Mouse (Mus musculus): ENCODE data around the gene Pycr2. TPM values are rescaled to one million over a fixed set of nuclear protein-coding genes. Genes with fewer than 3 reads are reported as not detected.

Gene Pycr2
- polyA plus RNA-seq, 1 experiment from 2014 or later, result 73.6 TPM

DNA sequence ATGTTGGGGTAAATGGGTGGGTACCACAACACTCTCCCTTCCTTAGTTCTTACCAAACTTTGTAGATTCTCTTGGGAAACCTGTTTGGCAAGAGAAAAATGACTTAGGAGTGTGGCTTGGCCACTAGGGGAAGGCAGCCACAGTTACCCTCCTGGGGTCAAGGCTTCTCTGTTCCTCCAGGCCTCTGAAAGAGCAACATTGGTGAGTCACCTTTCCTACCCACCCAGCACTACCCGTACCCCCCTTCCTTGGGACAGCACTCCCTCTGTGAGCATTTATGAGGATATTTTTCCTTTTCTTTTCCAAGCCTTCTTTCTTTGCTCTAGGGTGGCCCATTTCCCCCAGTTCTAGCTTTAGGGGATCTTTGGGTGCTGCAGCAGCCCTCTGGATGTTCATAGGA lies 39.8 kb downstream of the Pycr2 start:
- Histone ChIP-seq H3K9ac (no peak overlapping the region), H3K4me2 (no peak overlapping the region), H3K4me1 (replicated peaks) (peaks cover 26% of the 10 kb centered on the region), H3K36me3 (no peaks in the 10 kb centered on the region), H3K27me3 (peaks cover 39% of the 10 kb centered on the region), H3K4me3 (no peak overlapping the region), H3K9me3 (no peaks in the 10 kb centered on the region), H3K27ac (replicated peaks) (no peak overlapping the region)
- no peak for ATAC-seq (ENCODE audit: low FRiP score, low read depth)
- 71% methylated on average over 1 of the region's 1 CpGs for WGBS

DNA sequence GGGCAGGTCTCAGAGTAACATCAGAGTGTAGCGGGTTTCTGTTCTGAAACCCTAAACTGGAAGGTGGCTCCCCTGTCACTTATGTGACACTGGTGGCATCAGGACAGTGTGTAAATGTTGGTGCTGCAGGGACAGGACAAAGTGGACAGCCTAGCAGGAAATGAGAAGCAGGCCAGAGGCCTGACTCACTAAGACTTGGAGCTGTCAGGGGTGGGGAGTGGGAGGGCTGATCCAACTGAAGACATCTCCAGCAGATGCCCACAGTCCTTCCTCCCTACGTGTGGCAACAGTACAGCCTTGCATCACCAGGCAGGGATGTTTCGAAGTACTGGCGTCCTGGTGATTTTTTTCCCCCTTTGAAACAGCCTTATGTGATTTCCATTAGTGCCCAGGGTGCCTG lies 40.5 kb downstream of the Pycr2 start:
- H3K4me1 ChIP-seq (replicated peaks), result peaks cover 26% of the 10 kb centered on the region
- H3K27me3 ChIP-seq, result peaks cover 39% of the 10 kb centered on the region
- WGBS, result 90% methylated on average over 4 of the region's 4 CpGs
- no peaks in the 10 kb centered on the region for H3K36me3 ChIP-seq
- H3K9ac ChIP-seq, result no peak overlapping the region
- H3K4me2 ChIP-seq, result no peak overlapping the region
- no peak for ATAC-seq (ENCODE audit: low FRiP score, low read depth)
- no peak overlapping the region for H3K27ac ChIP-seq (replicated peaks)
- H3K9me3 ChIP-seq, result no peaks in the 10 kb centered on the region
- H3K4me3 ChIP-seq, result no peak overlapping the region

DNA sequence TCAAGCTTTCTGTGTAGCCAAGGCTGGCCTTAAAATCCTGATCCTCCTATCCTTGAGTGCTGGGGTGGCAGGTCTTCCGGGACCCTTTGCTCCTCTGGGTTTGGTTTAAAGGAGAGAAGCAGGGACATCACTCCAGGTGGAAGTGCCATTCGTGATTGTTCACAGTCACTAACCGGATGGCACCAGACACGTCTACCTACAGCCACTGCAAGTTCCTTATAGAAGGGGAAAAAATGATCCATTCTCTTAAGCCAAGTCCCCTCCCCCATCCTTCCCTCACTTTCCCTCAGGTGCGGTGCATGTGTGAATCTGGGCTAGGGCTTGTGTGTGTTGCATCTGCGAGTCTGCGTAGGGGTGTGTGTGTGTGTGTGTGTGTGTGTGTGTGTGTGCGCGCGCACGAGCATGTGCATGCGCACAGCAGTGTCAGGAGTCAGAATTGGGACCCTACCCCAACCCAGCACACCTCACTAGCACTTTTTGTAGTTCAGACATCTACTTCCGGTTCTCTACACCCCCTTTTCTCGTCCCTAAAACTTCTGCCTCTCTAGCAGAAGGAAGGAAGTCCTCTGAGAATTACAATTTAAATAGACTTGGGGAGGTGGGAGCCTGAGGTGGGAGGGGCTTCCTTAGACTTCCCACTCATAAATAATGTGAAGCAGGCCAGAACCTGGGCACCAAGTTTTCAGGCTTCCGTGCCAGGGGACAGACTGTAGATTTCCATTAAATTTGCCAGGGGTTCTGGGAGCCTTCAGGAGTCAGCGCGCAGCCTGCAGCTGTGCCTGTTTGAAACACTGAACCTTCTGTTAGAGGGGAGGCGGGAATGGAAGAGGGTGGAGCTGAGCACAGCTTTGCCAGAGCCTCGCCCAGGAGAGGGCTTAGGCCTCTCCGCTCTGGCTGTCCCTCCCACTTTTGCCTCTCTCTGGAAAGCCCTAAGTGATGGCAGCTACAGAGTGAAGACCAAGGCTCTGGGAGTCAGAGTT lies 41.2 kb downstream of the Pycr2 start:
- 0 out of 2 replicates have a peak, but pooled peaks have one; percentile 49 for ATAC-seq (ENCODE audit: low FRiP score, low read depth)
- WGBS, result 31% methylated on average over 20 of the region's 20 CpGs
- Histone ChIP-seq H3K27ac (replicated peaks) (no peak overlapping the region), H3K36me3 (no peaks in the 10 kb centered on the region), H3K9ac (no peak overlapping the region), H3K27me3 (peaks cover 35% of the 10 kb centered on the region), H3K4me1 (replicated peaks) (peaks cover 26% of the 10 kb centered on the region), H3K4me3 (no peak overlapping the region), H3K9me3 (no peaks in the 10 kb centered on the region), H3K4me2 (peak overlapping the region; percentile 14; the same call in 1 of the 2 replicates)

DNA sequence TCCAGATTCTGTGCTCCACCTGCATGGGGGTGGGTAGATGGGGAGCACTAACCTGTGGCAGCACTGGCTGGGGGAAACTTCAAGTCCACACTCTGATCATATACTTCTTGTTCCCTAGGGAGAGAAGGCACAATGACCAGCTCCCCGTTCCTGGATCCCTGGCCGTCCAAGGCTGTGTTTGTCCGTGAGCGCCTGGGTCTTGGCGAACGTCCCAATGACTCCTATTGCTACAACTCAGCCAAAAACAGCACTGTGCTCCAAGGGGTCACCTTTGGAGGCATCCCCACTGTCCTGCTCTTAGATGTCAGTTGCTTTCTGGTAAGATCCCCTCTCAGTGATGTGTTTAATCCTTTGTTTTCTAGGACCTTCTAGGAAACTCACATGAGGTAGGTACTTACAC lies 42.4 kb downstream of the Pycr2 start:
- H3K9ac ChIP-seq, result no peak overlapping the region
- H3K4me3 ChIP-seq, result no peak overlapping the region
- H3K4me1 ChIP-seq (replicated peaks), result peaks cover 26% of the 10 kb centered on the region
- no peaks in the 10 kb centered on the region for H3K36me3 ChIP-seq
- H3K27me3 ChIP-seq, result peaks cover 24% of the 10 kb centered on the region
- no peak overlapping the region for H3K4me2 ChIP-seq
- 74% methylated on average over 6 of the region's 6 CpGs for WGBS
- no peak overlapping the region for H3K27ac ChIP-seq (replicated peaks)
- ATAC-seq (ENCODE audit: low FRiP score, low read depth), result no peak
- H3K9me3 ChIP-seq, result no peaks in the 10 kb centered on the region

DNA sequence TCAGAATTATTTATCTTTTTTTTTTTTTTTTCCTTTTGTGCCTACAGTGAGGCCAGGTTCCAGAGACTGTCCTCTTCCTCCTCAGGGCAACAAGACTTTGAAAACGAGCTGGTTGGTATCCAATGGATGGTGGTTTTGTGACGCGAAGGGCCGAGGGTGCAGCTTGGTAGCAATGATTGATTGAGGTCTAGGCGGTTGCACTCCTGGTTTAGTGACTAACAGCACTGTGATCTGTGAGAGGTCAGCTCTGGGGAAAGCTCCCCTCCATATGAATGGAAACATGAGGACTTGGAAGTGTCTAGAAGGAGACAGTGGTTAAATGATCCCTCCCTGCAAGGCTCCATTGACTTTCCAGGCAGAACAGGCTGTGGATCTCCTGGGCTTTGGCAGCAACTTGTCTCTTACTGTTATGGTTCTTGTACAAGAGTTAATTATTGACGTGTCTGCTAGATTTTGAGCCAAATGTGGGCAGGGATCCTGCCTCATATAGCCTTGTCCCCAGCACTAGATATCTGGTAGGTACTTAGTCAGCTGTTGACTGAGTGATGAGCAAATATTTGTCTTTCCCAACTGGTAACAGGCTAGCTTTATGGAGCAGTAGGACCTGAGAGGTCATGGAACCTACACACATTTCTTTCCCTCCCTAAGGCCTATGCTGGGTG lies 48.1 kb downstream of the Pycr2 start:
- Histone ChIP-seq H3K9ac (no peak overlapping the region), H3K4me3 (no peak overlapping the region), H3K4me1 (replicated peaks) (no peaks in the 10 kb centered on the region), H3K27me3 (no peaks in the 10 kb centered on the region), H3K36me3 (no peaks in the 10 kb centered on the region), H3K4me2 (no peak overlapping the region), H3K27ac (replicated peaks) (no peak overlapping the region), H3K9me3 (no peaks in the 10 kb centered on the region)
- 83% methylated on average over 6 of the region's 6 CpGs for WGBS
- ATAC-seq (ENCODE audit: low FRiP score, low read depth), result no peak

DNA sequence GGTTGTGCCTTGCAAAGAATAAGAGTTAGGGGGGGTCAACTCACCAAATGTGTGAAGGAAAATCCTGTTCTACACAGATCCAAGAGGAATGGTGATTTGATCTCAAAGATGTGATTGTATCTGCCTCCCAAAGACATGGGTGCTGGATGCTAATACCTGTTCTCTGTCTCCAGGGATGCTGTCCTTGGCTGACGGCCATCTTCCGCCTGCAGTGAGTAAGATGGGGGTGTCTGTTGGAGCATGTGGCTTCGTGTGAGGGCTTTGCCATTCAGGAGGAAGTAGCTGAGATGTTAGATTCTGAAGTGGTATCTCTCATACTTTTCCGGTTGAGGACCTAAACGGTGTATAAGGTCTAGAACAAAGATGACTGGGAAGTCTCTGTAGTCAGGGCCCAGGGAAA lies 48.7 kb downstream of the Pycr2 start:
- no peak overlapping the region for H3K27ac ChIP-seq (replicated peaks)
- H3K27me3 ChIP-seq, result no peaks in the 10 kb centered on the region
- no peaks in the 10 kb centered on the region for H3K4me1 ChIP-seq (replicated peaks)
- no peak overlapping the region for H3K4me3 ChIP-seq
- no peaks in the 10 kb centered on the region for H3K9me3 ChIP-seq
- no peak overlapping the region for H3K9ac ChIP-seq
- H3K4me2 ChIP-seq, result no peak overlapping the region
- no peaks in the 10 kb centered on the region for H3K36me3 ChIP-seq
- ATAC-seq (ENCODE audit: low FRiP score, low read depth), result no peak
- WGBS, result 93% methylated on average over 5 of the region's 5 CpGs

DNA sequence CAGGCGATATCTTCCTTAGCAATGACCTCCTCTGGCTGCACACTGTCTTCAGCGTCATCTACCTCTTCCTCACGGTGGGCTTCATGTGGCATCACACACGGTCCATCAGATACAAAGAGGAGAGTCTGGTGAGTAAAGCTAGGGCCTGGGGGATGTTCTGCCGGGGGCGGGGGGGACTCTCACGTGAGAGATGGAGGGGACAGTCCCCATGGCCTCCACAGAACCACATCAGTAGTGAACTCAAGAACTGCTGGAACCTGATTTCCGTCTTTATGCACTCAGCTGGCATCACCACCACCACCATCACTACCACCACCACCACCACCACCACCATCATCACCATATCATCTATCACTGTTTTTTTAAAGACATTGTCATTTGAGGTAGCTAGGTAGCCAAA lies 52.3 kb downstream of the Pycr2 start:
- no peak for ATAC-seq (ENCODE audit: low FRiP score, low read depth)
- no peak overlapping the region for H3K9ac ChIP-seq
- no peaks in the 10 kb centered on the region for H3K9me3 ChIP-seq
- no peaks in the 10 kb centered on the region for H3K27me3 ChIP-seq
- WGBS, result 94% methylated on average over 8 of the region's 8 CpGs
- H3K36me3 ChIP-seq, result no peaks in the 10 kb centered on the region
- no peak overlapping the region for H3K4me2 ChIP-seq
- no peak overlapping the region for H3K27ac ChIP-seq (replicated peaks)
- H3K4me1 ChIP-seq (replicated peaks), result no peaks in the 10 kb centered on the region
- no peak overlapping the region for H3K4me3 ChIP-seq

DNA sequence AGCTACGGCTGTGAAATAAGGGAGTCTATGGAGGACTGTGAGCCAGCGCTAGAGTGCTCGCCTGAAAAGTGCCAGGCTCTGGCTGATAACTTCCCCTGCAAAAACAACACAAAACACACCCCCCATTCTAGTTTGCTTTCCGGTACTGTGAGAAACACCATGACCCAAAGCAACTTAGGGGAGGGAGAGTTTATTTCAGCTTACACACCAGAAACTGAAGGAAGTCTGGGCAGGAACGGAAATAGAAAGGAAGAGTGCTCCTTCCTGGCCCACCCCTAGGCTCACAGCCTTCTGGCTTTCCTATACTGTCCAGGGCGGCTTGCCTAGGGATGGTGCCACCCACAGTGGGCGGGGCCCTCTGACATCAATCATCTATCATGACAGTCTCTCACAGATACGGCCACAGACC lies 52.9 kb downstream of the Pycr2 start:
- no peak overlapping the region for H3K27ac ChIP-seq (replicated peaks)
- H3K27me3 ChIP-seq, result no peaks in the 10 kb centered on the region
- no peaks in the 10 kb centered on the region for H3K9me3 ChIP-seq
- H3K36me3 ChIP-seq, result no peaks in the 10 kb centered on the region
- H3K4me1 ChIP-seq (replicated peaks), result no peaks in the 10 kb centered on the region
- no peak overlapping the region for H3K4me2 ChIP-seq
- WGBS, result 86% methylated on average over 8 of the region's 8 CpGs
- H3K4me3 ChIP-seq, result no peak overlapping the region
- H3K9ac ChIP-seq, result no peak overlapping the region
- no peak for ATAC-seq (ENCODE audit: low FRiP score, low read depth)

Other genes with a start within 250 kb of the Pycr2 start
- 0.10 TPM in 1 of 2 replicates, not detected in the other for gene Mixl1, start 207.3 kb upstream of the Pycr2 start, polyA plus RNA-seq (2015; fragmentation: Nextera tagmentation; extraction: Ambion mirVana)
- 22.9 and 23.0 TPM in 2 replicates for gene Acbd3, start 178.2 kb upstream of the Pycr2 start, polyA plus RNA-seq (2015; fragmentation: Nextera tagmentation; extraction: Ambion mirVana)
- gene H3f3a, start 90.3 kb upstream of the Pycr2 start, polyA plus RNA-seq (2015; fragmentation: Nextera tagmentation; extraction: Ambion mirVana), result 2,665 and 2,688 TPM in 2 replicates
- 26.6 and 29.3 TPM in 2 replicates for gene Sde2, start 53.2 kb upstream of the Pycr2 start, polyA plus RNA-seq (2015; fragmentation: Nextera tagmentation; extraction: Ambion mirVana)
- 3.4 TPM in 2 replicates for gene Lefty2, start 11.2 kb upstream of the Pycr2 start, polyA plus RNA-seq (2015; fragmentation: Nextera tagmentation; extraction: Ambion mirVana)
- gene Lefty1, start 30.7 kb downstream of the Pycr2 start, polyA plus RNA-seq (2015; fragmentation: Nextera tagmentation; extraction: Ambion mirVana), result 0.16 and 0.20 TPM in 2 replicates
- gene Tmem63a, start 38.1 kb downstream of the Pycr2 start, polyA plus RNA-seq (2015; fragmentation: Nextera tagmentation; extraction: Ambion mirVana), result 1.8 and 2.4 TPM in 2 replicates
- 8.3 and 9.3 TPM in 2 replicates for gene Ephx1, start 116.6 kb downstream of the Pycr2 start, polyA plus RNA-seq (2015; fragmentation: Nextera tagmentation; extraction: Ambion mirVana)
- 0.10 TPM in 1 of 2 replicates, not detected in the other for gene 9130409I23Rik, start 146.9 kb downstream of the Pycr2 start, polyA plus RNA-seq (2015; fragmentation: Nextera tagmentation; extraction: Ambion mirVana)
- gene Nvl, start 239.9 kb downstream of the Pycr2 start, polyA plus RNA-seq (2015; fragmentation: Nextera tagmentation; extraction: Ambion mirVana), result 41.0 and 44.9 TPM in 2 replicates
- 54.4 and 67.4 TPM in 2 replicates for gene Cnih4, start 240.4 kb downstream of the Pycr2 start, polyA plus RNA-seq (2015; fragmentation: Nextera tagmentation; extraction: Ambion mirVana)

All from hindbrain, embryonic 15.5 days (tissue).